Mouse (Mus musculus): ENCODE results near the gene Sgms1.

DNA sequence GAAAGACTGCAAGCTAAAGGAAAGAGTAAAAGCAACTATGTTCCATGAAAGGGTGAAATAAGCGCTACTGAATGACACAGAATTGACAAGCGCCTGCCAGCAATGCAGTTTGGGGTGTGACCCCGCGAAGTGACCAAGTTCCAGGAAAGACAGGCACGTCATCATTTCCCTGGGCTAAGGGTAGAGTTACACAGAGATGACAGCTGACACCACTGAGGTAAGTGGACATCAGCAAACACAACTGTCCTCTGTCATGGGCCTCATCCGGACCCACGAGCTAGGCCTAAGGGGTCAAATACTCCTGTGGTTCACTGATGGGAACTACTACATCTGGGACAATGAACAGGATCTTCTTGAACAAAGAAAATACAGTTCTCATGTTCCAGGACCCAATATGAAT lies 136.5 kb downstream of the Sgms1 start:
- TF ChIP-seq CEBPB (IDR thresholded peaks at IDR 0.05; ENCODE audit: insufficient read depth, poor library complexity, severe bottlenecking) (no peak), USF1 (IDR thresholded peaks at IDR 0.05; ENCODE audit: low read depth) (no peak)

All from myocyte (in vitro differentiated cells).